Mouse (Mus musculus) stomach, embryonic 16.5 days (tissue): ENCODE measurements around the gene Spata2. TPM values are rescaled to one million over a fixed set of nuclear protein-coding genes. Genes with fewer than 3 reads are reported as not detected.
A peak's percentile ranks its signal among the peaks of the same experiment; 100 is the strongest.

Source experiments
- ATAC-seq: fragments of 200-750 bp; cut with Nextera tagmentation; 2 replicates; pipeline ENCODE4 v1.8.0; 2017; ENCODE audit warnings: moderate number of reproducible peaks, moderate TSS enrichment; ENCODE audit not compliant: insufficient read depth, low FRiP score
- H3K27ac ChIP-seq: fragments of 300-500 bp; sonication (generic); 2 replicates; pipeline ENCODE4 v1.5.1; 2014; ENCODE audit warnings: low read length
- H3K27me3 ChIP-seq: fragments of 300-500 bp; sonication (generic); 2 replicates; pipeline ENCODE4 v1.6.1; 2014; ENCODE audit warnings: low read length, control low read depth, mixed read lengths; ENCODE audit not compliant: control insufficient read depth, insufficient read depth
- H3K36me3 ChIP-seq: fragments of 300-500 bp; sonication (generic); 2 replicates; pipeline ENCODE4 v1.6.1; 2014; ENCODE audit warnings: low read length; ENCODE audit not compliant: control insufficient read depth, insufficient read depth
- H3K4me1 ChIP-seq: fragments of 300-500 bp; sonication (generic); 2 replicates; pipeline ENCODE4 v1.6.1; 2014; ENCODE audit warnings: low read length, control low read depth, mixed read lengths; ENCODE audit not compliant: control insufficient read depth, insufficient read depth
- H3K4me2 ChIP-seq: fragments of 300-500 bp; sonication (generic); 2 replicates; pipeline ENCODE4 v1.6.1; 2014; ENCODE audit warnings: low read depth, low read length, mixed read lengths
- H3K4me3 ChIP-seq: fragments of 300-500 bp; sonication (generic); replicated peaks from 2 replicates; pipeline ENCODE4 v1.5.1; 2014; ENCODE audit warnings: mild to moderate bottlenecking, low read length
- H3K9ac ChIP-seq: fragments of 300-500 bp; sonication (generic); 2 replicates; pipeline ENCODE4 v1.6.1; 2014; ENCODE audit warnings: low read length
- H3K9me3 ChIP-seq: fragments of 300-500 bp; sonication (generic); replicated peaks from 2 replicates; pipeline ENCODE4 v1.6.1; 2016; ENCODE audit warnings: low read length, control low read depth; ENCODE audit not compliant: control insufficient read depth
- WGBS: fragments of 180-500 bp; shearing (Covaris S2); extraction: QIAGEN DNeasy Blood & Tissue Kit; methylation state at CpG from one replicate; pipeline ENCODE4 v1.1.7; 2014; 5-methylcytosine and 5-hydroxymethylcytosine counted together
- polyA plus RNA-seq: library from polyadenylated mRNA; unstranded; fragments of >200 nt; fragmentation: Nextera tagmentation; extraction: Ambion mirVana; gene quantifications from 2 replicates; pipeline ENCODE4 v1.2.1, GENCODE M21; 2015

Spata2 gene
- polyA plus RNA-seq, 1 experiment from 2014 or later = 15.9 TPM

GRCm38 (mm10) chr2:167434570-167434969 is 58.1 kb downstream of the Spata2 start:
- 93% methylated on average over 6 of the region's 6 CpGs for WGBS
- no peak overlapping the region for H3K27ac ChIP-seq
- H3K27me3 ChIP-seq = no peaks in the 10 kb centered on the region
- H3K4me1 ChIP-seq = peaks cover 7% of the 10 kb centered on the region; the same call in 1 of the 2 replicates
- 0 out of 2 replicates have a peak, but pooled peaks cover 8% of the 10 kb centered on the region for H3K36me3 ChIP-seq
- H3K4me2 ChIP-seq = no peak overlapping the region
- H3K9me3 ChIP-seq = no peaks in the 10 kb centered on the region
- no peak overlapping the region for H3K9ac ChIP-seq
- H3K4me3 ChIP-seq = no peak overlapping the region
- ATAC-seq = no peak

- Histone ChIP-seq H3K9me3 (no peaks in the 10 kb centered on the region), H3K36me3 (peaks cover 19% of the 10 kb centered on the region; the same call in 1 of the 2 replicates), H3K4me3 (no peak overlapping the region), H3K27me3 (no peaks in the 10 kb centered on the region), H3K27ac (peak overlapping the region; percentile 26; the same call in 1 of the 2 replicates), H3K4me2 (no peak overlapping the region), H3K9ac (no peak overlapping the region; the same call in 1 of the 2 replicates), H3K4me1 (peaks cover 7% of the 10 kb centered on the region; the same call in 1 of the 2 replicates)
- WGBS = 58% methylated on average over 7 of the region's 7 CpGs
- ATAC-seq = no peak
Observed at GRCm38 (mm10) chr2:167431418-167431776, 61.3 kb downstream of the Spata2 start.

Other genes starting within 250 kb of the Spata2 start
- 7.0 and 7.5 TPM in 2 replicates for gene B4galt5, start 143.7 kb downstream of the Spata2 start, polyA plus RNA-seq
- 21.5 and 21.7 TPM in 2 replicates for gene Slc9a8, start 71.2 kb downstream of the Spata2 start, polyA plus RNA-seq
- 68.7 and 73.3 TPM in 2 replicates for gene Rnf114, start 242 bp downstream of the Spata2 start, polyA plus RNA-seq
- 15.5 and 15.9 TPM in 2 replicates for gene Snai1, start 45.3 kb upstream of the Spata2 start, polyA plus RNA-seq
- 267 and 298 TPM in 2 replicates for gene Ube2v1, start 139.2 kb upstream of the Spata2 start, polyA plus RNA-seq
- 9.2 TPM in 1 of 2 replicates, not detected in the other for gene Gm20431, start 168.6 kb upstream of the Spata2 start, polyA plus RNA-seq
- 0.69 and 0.92 TPM in 2 replicates for gene Cebpb, start 196.0 kb upstream of the Spata2 start, polyA plus RNA-seq
- 35.7 and 36.8 TPM in 2 replicates for gene Tmem189, start 196.9 kb upstream of the Spata2 start, polyA plus RNA-seq